Mouse (Mus musculus): Measurements from ENCODE around the gene Cox4i2. TPM values are rescaled to one million over a fixed set of nuclear protein-coding genes. Genes with fewer than 3 reads are reported as not detected.

Cox4i2 gene
- polyA plus RNA-seq, 1 experiment from 2014 or later, result 14.3 TPM

GRCm38 (mm10) chr2:152757478-152757877 is 3.5 kb downstream of the Cox4i2 start:
- no peak overlapping the region for H3K27ac ChIP-seq
- H3K4me1 ChIP-seq, result peaks cover 18% of the 10 kb centered on the region
- no peaks in the 10 kb centered on the region for H3K27me3 ChIP-seq
- 60% methylated on average over 2 of the region's 2 CpGs for WGBS
- H3K4me3 ChIP-seq, result no peak overlapping the region
- H3K9ac ChIP-seq, result no peak overlapping the region
- H3K9me3 ChIP-seq, result no peaks in the 10 kb centered on the region
- ATAC-seq (ENCODE audit: insufficient number of reproducible peaks, insufficient read depth, low FRiP score, low TSS enrichment), result no peak
- no peaks in the 10 kb centered on the region for H3K36me3 ChIP-seq
- H3K4me2 ChIP-seq (replicated peaks), result no peak overlapping the region

- H3K9ac ChIP-seq, result no peak overlapping the region
- H3K27ac ChIP-seq, result no peak overlapping the region
- no peak overlapping the region for H3K4me3 ChIP-seq
- H3K9me3 ChIP-seq, result no peaks in the 10 kb centered on the region
- H3K27me3 ChIP-seq, result no peaks in the 10 kb centered on the region
- H3K4me1 ChIP-seq, result peaks cover 18% of the 10 kb centered on the region
- H3K36me3 ChIP-seq, result no peaks in the 10 kb centered on the region
- ATAC-seq (ENCODE audit: insufficient number of reproducible peaks, insufficient read depth, low FRiP score, low TSS enrichment), result no peak
- WGBS, result 44% methylated on average over 4 of the region's 4 CpGs
- no peak overlapping the region for H3K4me2 ChIP-seq (replicated peaks)
Observed at GRCm38 (mm10) chr2:152758351-152758750, 4.4 kb downstream of the Cox4i2 start.

- WGBS, result 74% methylated on average over 6 of the region's 6 CpGs
- Histone ChIP-seq H3K9me3 (no peaks in the 10 kb centered on the region), H3K4me2 (replicated peaks) (no peak overlapping the region), H3K27me3 (no peaks in the 10 kb centered on the region), H3K27ac (no peak overlapping the region), H3K9ac (no peak overlapping the region), H3K4me3 (no peak overlapping the region), H3K4me1 (peaks cover 25% of the 10 kb centered on the region), H3K36me3 (no peaks in the 10 kb centered on the region)
- no peak for ATAC-seq (ENCODE audit: insufficient number of reproducible peaks, insufficient read depth, low FRiP score, low TSS enrichment)
Observed at GRCm38 (mm10) chr2:152763310-152763709, 9.3 kb downstream of the Cox4i2 start.

GRCm38 (mm10) chr2:152764172-152765044 is 10.4 kb downstream of the Cox4i2 start:
- Histone ChIP-seq H3K4me1 (peaks cover 25% of the 10 kb centered on the region), H3K27me3 (no peaks in the 10 kb centered on the region), H3K27ac (0 out of 2 replicates have a peak overlapping the region, but pooled peaks have one; percentile 23), H3K4me3 (no peak overlapping the region), H3K9ac (0 out of 2 replicates have a peak overlapping the region, but pooled peaks have one; percentile 11), H3K9me3 (no peaks in the 10 kb centered on the region), H3K36me3 (no peaks in the 10 kb centered on the region), H3K4me2 (replicated peaks) (peak overlapping the region; percentile 36)
- no peak for ATAC-seq (ENCODE audit: insufficient number of reproducible peaks, insufficient read depth, low FRiP score, low TSS enrichment)
- 9% methylated on average over 14 of the region's 14 CpGs for WGBS

GRCm38 (mm10) chr2:152765045-152765674 is 11.2 kb downstream of the Cox4i2 start:
- Histone ChIP-seq H3K27me3 (no peaks in the 10 kb centered on the region), H3K4me3 (no peak overlapping the region), H3K9me3 (no peaks in the 10 kb centered on the region), H3K9ac (no peak overlapping the region), H3K27ac (no peak overlapping the region), H3K36me3 (no peaks in the 10 kb centered on the region), H3K4me1 (peaks cover 25% of the 10 kb centered on the region), H3K4me2 (replicated peaks) (no peak overlapping the region)
- 45% methylated on average over 7 of the region's 7 CpGs for WGBS
- ATAC-seq (ENCODE audit: insufficient number of reproducible peaks, insufficient read depth, low FRiP score, low TSS enrichment), result no peak

- 14% methylated on average over 25 of the region's 25 CpGs for WGBS
- peak overlapping the region; percentile 72 for H3K27ac ChIP-seq
Observed at GRCm38 (mm10) chr2:152766387-152767123, 12.6 kb downstream of the Cox4i2 start.

GRCm38 (mm10) chr2:152767618-152768271 is 13.8 kb downstream of the Cox4i2 start:
- Histone ChIP-seq H3K27me3 (no peaks in the 10 kb centered on the region), H3K9me3 (no peaks in the 10 kb centered on the region), H3K9ac (no peak overlapping the region), H3K27ac (no peak overlapping the region), H3K4me3 (no peak overlapping the region), H3K36me3 (no peaks in the 10 kb centered on the region), H3K4me1 (peaks cover 25% of the 10 kb centered on the region), H3K4me2 (replicated peaks) (no peak overlapping the region)
- ATAC-seq (ENCODE audit: insufficient number of reproducible peaks, insufficient read depth, low FRiP score, low TSS enrichment), result no peak
- 63% methylated on average over 12 of the region's 12 CpGs for WGBS

More at GRCm38 (mm10) chr2:152766387-152767123, 12.6 kb downstream of the Cox4i2 start:
- no peak overlapping the region for H3K4me3 ChIP-seq
- no peak for ATAC-seq (ENCODE audit: insufficient number of reproducible peaks, insufficient read depth, low FRiP score, low TSS enrichment)
- H3K9ac ChIP-seq, result no peak overlapping the region
- 0 out of 2 replicates have a peak overlapping the region, but pooled peaks have one; percentile 13 for H3K4me2 ChIP-seq (replicated peaks)
- no peaks in the 10 kb centered on the region for H3K9me3 ChIP-seq
- H3K27me3 ChIP-seq, result no peaks in the 10 kb centered on the region
- no peaks in the 10 kb centered on the region for H3K36me3 ChIP-seq
- H3K4me1 ChIP-seq, result peaks cover 25% of the 10 kb centered on the region

- H3K4me2 ChIP-seq (replicated peaks), result no peak overlapping the region
- H3K9ac ChIP-seq, result no peak overlapping the region
- no peak overlapping the region for H3K4me3 ChIP-seq
- no peaks in the 10 kb centered on the region for H3K36me3 ChIP-seq
- no peaks in the 10 kb centered on the region for H3K9me3 ChIP-seq
- peaks cover 16% of the 10 kb centered on the region for H3K4me1 ChIP-seq
- no peak for ATAC-seq (ENCODE audit: insufficient number of reproducible peaks, insufficient read depth, low FRiP score, low TSS enrichment)
- H3K27me3 ChIP-seq, result no peaks in the 10 kb centered on the region
- no peak overlapping the region for H3K27ac ChIP-seq
- WGBS, result 84% methylated on average over 7 of the region's 7 CpGs
Observed at GRCm38 (mm10) chr2:152769677-152770076, 15.7 kb downstream of the Cox4i2 start.

GRCm38 (mm10) chr2:152771571-152771970 is 17.6 kb downstream of the Cox4i2 start:
- no peak for ATAC-seq (ENCODE audit: insufficient number of reproducible peaks, insufficient read depth, low FRiP score, low TSS enrichment)
- 90% methylated on average over 9 of the region's 9 CpGs for WGBS
- no peaks in the 10 kb centered on the region for H3K36me3 ChIP-seq
- no peaks in the 10 kb centered on the region for H3K9me3 ChIP-seq
- H3K27me3 ChIP-seq, result no peaks in the 10 kb centered on the region
- H3K4me3 ChIP-seq, result no peak overlapping the region
- no peak overlapping the region for H3K9ac ChIP-seq
- H3K4me2 ChIP-seq (replicated peaks), result no peak overlapping the region
- H3K4me1 ChIP-seq, result 0 out of 2 replicates have a peak, but pooled peaks cover 3% of the 10 kb centered on the region
- no peak overlapping the region for H3K27ac ChIP-seq

GRCm38 (mm10) chr2:152772231-152772630 is 18.3 kb downstream of the Cox4i2 start:
- H3K9me3 ChIP-seq, result no peaks in the 10 kb centered on the region
- H3K27me3 ChIP-seq, result no peaks in the 10 kb centered on the region
- H3K36me3 ChIP-seq, result no peaks in the 10 kb centered on the region
- no peak overlapping the region for H3K4me2 ChIP-seq (replicated peaks)
- no peak overlapping the region for H3K9ac ChIP-seq
- WGBS, result 22% methylated on average over 1 of the region's 1 CpGs
- H3K4me3 ChIP-seq, result no peak overlapping the region
- H3K4me1 ChIP-seq, result no peaks in the 10 kb centered on the region
- ATAC-seq (ENCODE audit: insufficient number of reproducible peaks, insufficient read depth, low FRiP score, low TSS enrichment), result no peak
- no peak overlapping the region for H3K27ac ChIP-seq

GRCm38 (mm10) chr2:152775357-152775756 is 21.4 kb downstream of the Cox4i2 start:
- no peak overlapping the region for H3K9ac ChIP-seq
- H3K4me1 ChIP-seq, result no peaks in the 10 kb centered on the region
- no peaks in the 10 kb centered on the region for H3K9me3 ChIP-seq
- H3K36me3 ChIP-seq, result no peaks in the 10 kb centered on the region
- no peak overlapping the region for H3K4me2 ChIP-seq (replicated peaks)
- H3K4me3 ChIP-seq, result no peak overlapping the region
- no peak overlapping the region for H3K27ac ChIP-seq
- no peaks in the 10 kb centered on the region for H3K27me3 ChIP-seq
- no peak for ATAC-seq (ENCODE audit: insufficient number of reproducible peaks, insufficient read depth, low FRiP score, low TSS enrichment)
- WGBS, result 73% methylated on average over 4 of the region's 4 CpGs

Measured in embryonic facial prominence, embryonic 12.5 days (tissue).